Mouse (Mus musculus) thymus, adult 2 months (tissue): ENCODE measurements around the gene Zfp148.

Experiments
- CTCF ChIP-seq: fragments of 200-500 bp; IDR thresholded peaks from 2 replicates; pipeline ENCODE4 v1.5.1; 2012; ENCODE audit warnings: mild to moderate bottlenecking, control low read depth, low read length, moderate library complexity, borderline replicate concordance; ENCODE audit not compliant: control insufficient read depth, poor library complexity, insufficient read depth; ENCODE audit errors: extremely low read depth
- POLR2A ChIP-seq: fragments of 200-500 bp; IDR thresholded peaks from 2 replicates; pipeline ENCODE4 v1.6.1; 2012; ENCODE audit warnings: mild to moderate bottlenecking, low read length, control low read depth, moderate library complexity; ENCODE audit not compliant: control insufficient read depth, poor library complexity, insufficient read depth; ENCODE audit errors: extremely low read depth

DNA sequence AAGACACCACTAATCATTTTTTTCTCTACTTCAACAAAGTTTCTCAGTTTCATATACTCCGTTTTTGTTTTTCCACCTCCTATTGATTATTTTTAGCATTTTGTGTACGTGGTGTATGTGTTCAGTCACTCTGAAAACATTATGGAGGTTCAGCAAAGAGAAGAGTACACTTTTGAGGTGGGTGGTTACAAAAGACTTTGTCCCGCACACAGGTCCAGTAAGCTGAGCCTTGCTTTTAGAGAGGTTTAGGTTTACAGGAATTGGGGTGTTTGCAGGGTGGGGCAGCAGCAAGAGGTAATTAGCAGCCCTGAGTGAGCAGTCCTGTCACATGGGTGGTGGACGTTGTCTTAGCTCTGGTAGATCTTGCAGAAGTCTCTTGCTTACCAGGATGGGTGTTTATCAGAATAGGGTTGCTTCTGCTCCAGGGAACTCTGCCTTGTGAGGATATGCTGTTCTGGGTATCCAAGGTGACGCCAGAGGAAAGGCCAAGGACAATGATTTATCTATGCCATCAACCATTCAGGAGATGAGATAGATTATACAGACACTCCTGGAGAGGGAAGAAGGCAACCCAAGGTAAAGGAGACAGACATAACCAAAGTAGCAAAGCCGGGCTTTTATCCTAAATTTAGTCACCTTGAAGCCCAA, 74.8 kb downstream of the Zfp148 start:
- TF ChIP-seq CTCF (no peak), POLR2A (no peak)
